Mouse (Mus musculus) olfactory bulb, adult 2 months (tissue): Measurements from ENCODE around the gene Neurl1a.

Experiments
- CTCF ChIP-seq: fragments of 200-500 bp; IDR thresholded peaks from 2 replicates; pipeline ENCODE4 v1.5.1; 2012; ENCODE audit warnings: low read depth, mild to moderate bottlenecking, low read length, moderate library complexity; ENCODE audit not compliant: insufficient read depth
- POLR2A ChIP-seq: fragments of 200-500 bp; IDR thresholded peaks from 2 replicates; pipeline ENCODE4 v1.6.1; 2012; ENCODE audit warnings: mild to moderate bottlenecking, low read depth, low read length, moderate library complexity; ENCODE audit not compliant: insufficient read depth

- TF ChIP-seq CTCF, result no peak
- no peak for TF ChIP-seq POLR2A
Measured at GRCm38 (mm10) chr19:47178431-47179271, at the start of gene Neurl1a.
